Mouse (Mus musculus) right cerebral cortex, postnatal 36 days (tissue): ENCODE measurements at regions not wholly inside any gene's neighbourhood (a gene's known extent, or its start where the extent isn't known, plus 50 kb on each side); places are given as distances from the start of the nearest gene placed in this dataset.

Experiments
- DNase-seq, 2 experiments: peaks; one replicate each; pipeline ENCODE4 v3.0.0; 2022; ENCODE audit warnings: low spot score in 2 of 2, mixed read lengths in 1 of 2

GRCm38 (mm10) chrX:106985684-106986083 lies 65.3 kb downstream of the Lpar4 start:
- DNase-seq: no peak

GRCm38 (mm10) chrX:106986794-106987193 lies 66.4 kb downstream of the Lpar4 start:
- no peak for DNase-seq

GRCm38 (mm10) chrX:106987779-106988178 lies 67.4 kb downstream of the Lpar4 start:
- DNase-seq: no peak

- no peak for DNase-seq
Observed at GRCm38 (mm10) chrX:107004496-107004895, 83.8 kb upstream of the P2ry10 start.

- no peak for DNase-seq
Observed at GRCm38 (mm10) chrX:107008968-107009367, 79.3 kb upstream of the P2ry10 start.

GRCm38 (mm10) chrX:107012615-107013014 lies 75.7 kb upstream of the P2ry10 start:
- no peak for DNase-seq

- peak in 1 of 2 experiments; percentile 1 for DNase-seq
Observed at GRCm38 (mm10) chrX:107015335-107015734, 73.0 kb upstream of the P2ry10 start.

GRCm38 (mm10) chrX:107031726-107032125 lies 56.6 kb upstream of the P2ry10 start:
- DNase-seq: no peak

- no peak for DNase-seq
Observed at GRCm38 (mm10) chrX:107038041-107038440, 50.3 kb upstream of the P2ry10 start.
